Mouse (Mus musculus) heart, adult 18-20 months (tissue): ENCODE results near the gene Acoxl. TPM values are rescaled to one million over a fixed set of nuclear protein-coding genes. Genes with fewer than 3 reads are reported as not detected.

Experiments used
- DNase-seq, 2 experiments: peaks; one replicate each; pipeline ENCODE4 v3.0.0; 2021 to 2022; ENCODE audit warnings: mixed read lengths in 1 of 2
- total RNA-seq, 2 experiments: library from RNA; stranded (reverse); gene quantifications; 2 replicates each; pipeline ENCODE4 v1.2.3; 2021

Gene Acoxl
- total RNA-seq, 2 experiments from 2014 or later: not detected

DNA sequence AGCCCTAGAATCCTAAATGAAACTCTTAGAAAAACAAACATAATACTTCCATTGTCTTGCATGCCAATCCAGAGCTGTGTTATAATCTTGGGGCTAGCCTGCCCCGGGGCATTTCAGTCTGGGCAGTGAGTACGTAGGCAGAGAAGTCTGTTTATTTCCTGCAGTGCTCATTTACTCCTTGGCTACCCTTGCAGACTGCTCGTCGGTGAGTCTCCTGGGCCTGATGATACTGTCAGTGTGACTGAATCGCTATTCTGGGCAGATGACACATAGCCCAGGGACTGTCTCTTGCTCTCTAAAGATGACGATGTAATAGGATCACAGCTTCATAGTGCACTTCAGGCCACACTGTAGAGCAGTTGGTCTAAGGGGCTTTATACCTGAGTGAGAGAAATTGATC lies 56.2 kb downstream of the Acoxl start:
- DNase-seq: peak; percentile 26 to 45

GRCm38 (mm10) chr2:127897718-127898117 lies 59.0 kb downstream of the Acoxl start:
- no peak for DNase-seq

DNA sequence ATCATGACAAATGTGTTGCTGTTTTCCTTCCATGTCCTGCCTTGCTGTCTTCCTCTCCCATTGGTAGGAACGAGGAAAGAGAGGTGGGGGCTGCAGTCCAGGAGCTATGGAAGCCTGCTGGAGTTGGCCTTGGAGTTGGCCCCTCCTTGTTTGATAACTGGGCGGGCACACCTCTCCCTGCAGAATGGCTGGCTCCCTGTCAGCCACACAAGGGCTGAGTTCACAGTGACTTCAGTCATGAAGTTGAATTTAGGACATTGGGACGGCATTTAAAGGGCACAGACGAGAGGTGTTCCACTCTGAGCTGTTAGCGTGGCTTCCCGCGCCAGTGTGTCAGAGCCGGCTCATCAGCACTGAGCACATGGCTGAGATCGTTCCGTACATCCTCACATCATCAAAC lies 66.2 kb downstream of the Acoxl start:
- DNase-seq: no peak

DNA sequence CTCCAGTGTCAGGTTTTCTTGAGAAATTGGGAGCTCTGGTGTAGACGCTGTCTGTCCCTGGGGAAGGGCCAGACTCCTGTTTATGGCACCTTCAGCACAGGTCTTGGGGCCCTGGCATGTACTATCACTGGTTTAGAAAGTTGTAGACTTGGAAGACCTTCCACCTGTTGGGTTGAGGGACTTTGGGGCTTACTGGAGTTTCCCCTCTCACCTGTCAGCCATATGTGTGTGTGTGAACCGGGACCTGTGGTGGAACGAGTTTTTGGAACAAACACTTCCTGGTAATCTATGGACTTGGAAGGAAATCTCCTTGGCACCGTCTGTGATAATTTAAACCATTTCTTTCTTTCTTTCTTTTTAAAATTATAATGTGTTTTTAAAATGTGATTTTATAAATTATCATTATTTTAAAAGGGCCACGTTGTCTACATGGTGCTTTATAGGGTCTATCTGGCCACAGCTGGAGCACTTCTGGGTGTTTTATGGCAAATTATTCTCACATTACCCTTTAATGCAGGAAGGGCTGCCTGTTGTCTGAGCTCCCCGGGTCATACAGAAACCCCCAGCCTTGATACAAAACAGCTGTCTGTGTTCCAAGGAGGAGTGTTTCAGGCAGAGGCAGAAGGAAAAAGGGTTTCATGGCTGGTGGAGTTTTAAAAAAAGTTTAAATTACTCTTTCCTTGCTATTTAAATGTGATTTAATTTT lies 68.5 kb downstream of the Acoxl start:
- DNase-seq: no peak

DNA sequence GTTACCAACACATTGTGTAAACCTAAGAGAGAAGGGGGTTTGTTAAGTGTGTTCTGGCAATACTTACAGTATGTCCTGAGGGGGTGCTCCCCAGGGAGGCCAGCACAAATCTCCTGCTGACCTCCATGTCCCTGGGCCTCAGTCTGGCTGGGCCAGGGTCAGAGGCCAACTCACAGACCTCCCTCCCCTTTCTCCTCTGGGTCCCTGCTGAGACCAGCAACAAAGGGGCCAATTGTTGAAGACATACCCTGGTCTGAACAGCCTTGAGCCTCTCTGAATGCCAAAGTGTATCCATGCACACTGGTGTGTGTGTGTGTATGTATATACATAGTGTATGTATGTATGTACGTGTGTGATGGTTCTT lies 69.0 kb downstream of the Acoxl start:
- no peak for DNase-seq

DNA sequence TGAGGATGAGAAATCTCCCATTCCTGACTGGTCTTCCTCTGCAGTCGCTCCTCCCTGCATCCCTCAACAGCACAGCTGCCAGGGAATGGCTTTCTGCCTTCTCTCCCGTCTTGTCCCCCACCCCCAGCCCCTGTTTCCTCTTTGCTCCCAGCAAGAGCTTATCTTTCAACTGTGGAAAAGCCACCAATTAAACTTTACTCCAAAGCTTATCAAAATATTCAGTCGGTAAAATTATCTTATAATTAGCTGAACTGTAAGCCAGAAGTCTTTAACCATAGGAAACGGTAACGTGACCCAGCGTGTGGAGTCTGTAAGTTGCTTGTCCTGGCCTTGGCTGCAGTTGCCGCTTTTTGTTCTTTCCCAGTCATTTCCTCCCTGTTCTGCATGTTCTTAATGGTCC lies 70.2 kb downstream of the Acoxl start:
- no peak for DNase-seq

DNA sequence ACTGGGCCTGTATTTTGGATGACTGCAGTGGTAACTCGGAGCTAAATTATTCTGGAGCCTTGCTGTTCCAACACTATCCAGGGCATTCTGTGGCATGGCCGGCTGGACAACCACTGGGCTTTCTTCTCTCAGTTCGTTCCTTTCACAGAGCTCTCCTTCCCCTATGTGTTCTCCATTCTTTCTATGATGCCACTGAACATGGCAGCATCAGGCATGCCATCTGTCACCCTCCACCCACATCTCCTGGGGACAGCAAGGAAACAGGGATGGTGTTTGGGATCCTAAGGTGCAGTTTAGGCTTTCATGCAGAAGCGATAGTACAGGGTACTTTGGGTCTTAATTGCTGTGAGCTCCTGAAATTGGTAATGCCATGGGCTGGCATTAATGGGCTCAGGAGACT lies 71.1 kb downstream of the Acoxl start:
- DNase-seq: no peak

DNA sequence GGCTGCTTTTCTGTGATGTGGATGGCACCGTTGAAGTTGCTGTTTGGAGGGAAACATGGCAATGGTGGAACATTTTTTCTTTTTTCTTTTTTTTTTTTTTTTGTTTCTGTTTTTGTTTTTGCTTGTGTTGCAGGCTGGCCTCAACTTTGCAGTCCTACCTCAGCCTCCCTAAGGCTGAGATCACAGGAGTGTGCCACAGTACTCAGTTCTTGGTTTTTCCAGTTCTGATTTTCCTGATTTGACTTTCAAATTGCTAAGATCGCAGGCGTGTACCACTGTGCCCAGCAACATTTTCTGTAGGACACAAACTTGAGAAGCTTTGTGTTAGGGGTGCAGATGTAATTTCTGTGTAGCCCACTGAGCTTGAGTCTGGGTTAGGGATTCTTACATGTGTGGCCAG lies 72.9 kb downstream of the Acoxl start:
- DNase-seq: no peak

DNA sequence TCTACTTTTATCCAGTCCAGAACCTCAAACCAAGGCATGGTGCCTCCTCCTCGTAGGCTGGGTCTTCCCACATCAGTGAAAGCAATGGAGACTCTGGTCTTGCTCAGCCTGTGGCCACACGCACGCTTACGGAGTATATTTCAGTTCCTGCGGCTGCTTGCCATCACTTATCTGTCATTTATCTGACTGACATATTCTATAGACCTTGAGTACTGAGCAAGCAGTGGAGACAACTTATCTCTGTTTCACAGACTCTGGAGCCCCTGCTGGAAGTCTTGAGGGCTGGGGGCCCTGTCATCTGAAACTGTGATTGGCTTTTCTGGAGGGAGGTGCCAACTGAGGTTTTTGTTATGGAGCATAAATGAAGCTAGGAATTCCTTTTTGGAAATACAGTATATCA lies 75.4 kb downstream of the Acoxl start:
- no peak for DNase-seq

- no peak for DNase-seq
Measured at GRCm38 (mm10) chr2:127916804-127917410, 78.2 kb downstream of the Acoxl start.

DNA sequence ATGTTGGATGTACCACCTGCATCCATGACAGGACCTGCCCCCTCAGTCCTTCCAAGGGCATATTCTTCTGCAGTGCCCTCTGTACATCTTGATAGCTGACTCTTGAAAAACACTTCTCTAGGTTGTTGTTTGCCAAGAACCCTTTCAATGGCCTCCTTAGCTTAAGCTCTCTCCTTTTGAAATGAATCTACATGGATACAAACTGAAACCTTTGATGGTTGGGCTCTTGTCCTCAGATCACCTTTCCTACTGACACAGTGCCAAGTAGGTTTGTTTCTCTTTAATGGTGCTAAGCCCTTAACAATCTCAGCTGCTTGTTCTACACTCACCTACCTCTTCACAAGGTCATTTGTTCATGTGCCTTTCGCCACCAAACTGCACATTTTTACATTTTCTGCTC lies 81.1 kb downstream of the Acoxl start:
- DNase-seq: no peak

DNA sequence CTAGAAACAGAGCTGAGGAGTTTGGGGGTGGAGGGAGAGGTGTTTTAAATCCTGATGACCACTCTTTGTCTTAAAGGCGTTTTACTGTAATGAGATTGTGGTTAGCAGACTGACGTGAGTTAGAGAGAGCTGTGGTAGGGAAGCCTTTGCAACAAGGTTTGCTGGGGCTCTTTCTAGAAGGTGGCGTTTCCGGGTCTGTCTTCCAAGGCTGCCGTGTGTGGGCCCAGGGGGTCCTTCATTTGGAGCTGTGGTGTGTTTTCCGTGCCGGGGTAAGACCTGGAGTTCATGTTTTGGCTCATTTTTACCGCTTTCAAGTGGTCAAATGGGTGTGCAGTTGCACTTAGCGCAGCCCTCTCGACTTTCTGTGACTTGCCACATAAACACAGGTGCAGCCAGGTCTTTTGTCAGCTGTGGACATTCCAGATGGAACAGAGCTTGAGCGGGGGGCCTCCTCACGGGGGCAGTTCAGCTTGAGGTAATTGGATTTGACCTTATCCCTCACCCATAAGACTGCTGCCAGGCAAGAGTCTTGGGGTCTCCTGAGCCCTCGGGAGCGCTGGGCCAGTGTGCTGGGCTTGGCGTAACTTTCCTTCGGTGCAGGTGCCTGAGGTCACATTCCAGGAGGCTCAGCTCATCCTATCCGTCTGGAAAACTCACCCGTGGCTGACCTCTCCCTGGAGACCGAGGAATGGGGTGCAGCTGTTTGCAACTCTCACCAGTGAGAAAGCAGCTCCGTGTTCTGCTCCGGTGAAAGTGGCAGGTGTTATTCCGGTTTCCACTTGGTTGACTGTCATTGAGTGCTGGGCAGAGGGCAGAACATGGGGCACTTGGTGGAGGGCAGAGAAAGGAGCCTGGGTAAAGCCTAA lies 83.6 kb downstream of the Acoxl start:
- DNase-seq: no peak

GRCm38 (mm10) chr2:127923077-127923680 lies 84.5 kb downstream of the Acoxl start:
- no peak for DNase-seq

GRCm38 (mm10) chr2:127926679-127927324 lies 88.1 kb downstream of the Acoxl start:
- DNase-seq: no peak

- no peak for DNase-seq
Measured at GRCm38 (mm10) chr2:127927452-127928273, 89.0 kb downstream of the Acoxl start.

- DNase-seq: no peak
Measured at GRCm38 (mm10) chr2:127928279-127928678, 89.6 kb downstream of the Acoxl start.

- no peak for DNase-seq
Measured at GRCm38 (mm10) chr2:127928871-127929270, 90.2 kb downstream of the Acoxl start.

DNA sequence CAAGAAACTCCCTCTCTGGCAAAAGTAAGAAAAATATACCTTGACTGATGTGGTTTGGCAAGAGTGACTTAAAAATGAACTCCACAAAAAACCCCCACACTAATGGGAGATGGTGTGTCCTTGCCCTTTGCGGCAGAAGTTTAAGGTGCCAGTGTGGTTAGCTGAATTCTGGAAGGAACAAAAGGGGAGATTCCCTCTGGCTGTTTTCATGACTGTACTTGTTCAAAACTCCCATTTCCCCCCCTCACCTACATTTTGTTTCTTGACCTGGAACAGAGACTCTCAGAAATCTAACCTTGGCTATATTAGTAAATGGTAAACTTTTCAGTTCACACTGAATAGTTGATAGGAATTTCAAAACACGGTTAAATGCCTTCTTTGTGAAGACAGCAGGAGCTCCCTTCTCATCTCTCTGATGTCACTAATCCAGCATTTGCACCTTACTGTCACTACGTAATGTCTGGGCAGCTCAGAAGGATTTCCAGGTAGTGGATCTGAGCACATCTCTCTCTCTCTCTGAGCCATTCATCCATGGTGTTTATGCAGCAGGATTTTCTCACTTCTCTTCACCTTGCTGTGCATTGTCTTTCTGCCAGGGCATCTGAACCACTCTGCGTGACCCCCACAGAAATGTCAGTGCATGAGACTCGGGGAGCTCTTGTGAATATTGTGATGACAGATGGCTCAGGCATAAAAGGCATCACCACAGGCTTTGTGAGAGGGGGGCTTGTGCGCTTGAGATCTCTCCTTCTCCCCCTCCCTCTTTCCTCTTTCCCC lies 91.5 kb downstream of the Acoxl start:
- no peak for DNase-seq

DNA sequence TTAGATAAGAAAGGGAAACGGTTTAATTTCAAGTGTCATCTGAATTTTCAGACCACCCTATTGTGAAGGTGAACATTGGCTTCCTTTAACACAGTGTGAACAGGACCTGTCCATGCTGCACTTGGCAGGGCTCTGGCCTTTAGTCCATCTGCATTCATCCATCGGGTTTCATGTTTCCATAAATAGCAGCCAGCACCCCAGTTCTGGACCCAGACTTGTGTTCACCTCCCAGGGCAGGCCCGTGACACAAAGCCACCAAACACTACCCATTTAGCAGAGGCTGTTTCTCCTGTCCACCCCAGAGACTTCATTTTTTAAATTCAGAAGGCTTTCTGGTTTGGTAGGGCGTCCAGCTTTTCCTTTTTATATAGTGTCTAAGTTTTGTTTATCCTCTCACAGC lies 92.9 kb downstream of the Acoxl start:
- DNase-seq: no peak

DNA sequence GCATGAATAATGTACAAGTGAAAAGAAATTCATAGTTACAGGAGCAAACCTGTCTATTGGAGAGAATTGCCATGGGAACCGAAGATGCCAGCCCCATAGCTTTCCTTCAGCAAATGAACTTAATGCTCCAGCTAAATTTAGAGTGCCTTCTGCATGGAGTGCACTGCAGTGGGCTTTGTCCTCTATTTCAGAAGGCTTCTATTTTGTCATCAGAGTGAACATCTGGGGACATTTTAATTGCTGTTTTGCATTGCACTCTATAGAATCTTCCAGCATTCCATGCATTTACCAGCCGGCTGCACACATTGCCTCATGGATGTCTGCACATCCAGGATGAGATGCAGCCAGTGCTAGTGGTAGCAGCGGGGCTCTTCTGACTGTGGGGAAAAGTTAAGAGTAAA lies 94.9 kb downstream of the Acoxl start:
- no peak for DNase-seq

- no peak for DNase-seq
Measured at GRCm38 (mm10) chr2:127937079-127937478, 98.4 kb downstream of the Acoxl start.
